Mouse (Mus musculus) ZHBTc4 (cell line): ENCODE measurements around the gene Prm1.

Experiments
- DNase-seq: peaks from one replicate; pipeline ENCODE4 v3.0.0-alpha.2; 2011; ENCODE audit warnings: low read depth, low spot score

Prm1 gene

DNA sequence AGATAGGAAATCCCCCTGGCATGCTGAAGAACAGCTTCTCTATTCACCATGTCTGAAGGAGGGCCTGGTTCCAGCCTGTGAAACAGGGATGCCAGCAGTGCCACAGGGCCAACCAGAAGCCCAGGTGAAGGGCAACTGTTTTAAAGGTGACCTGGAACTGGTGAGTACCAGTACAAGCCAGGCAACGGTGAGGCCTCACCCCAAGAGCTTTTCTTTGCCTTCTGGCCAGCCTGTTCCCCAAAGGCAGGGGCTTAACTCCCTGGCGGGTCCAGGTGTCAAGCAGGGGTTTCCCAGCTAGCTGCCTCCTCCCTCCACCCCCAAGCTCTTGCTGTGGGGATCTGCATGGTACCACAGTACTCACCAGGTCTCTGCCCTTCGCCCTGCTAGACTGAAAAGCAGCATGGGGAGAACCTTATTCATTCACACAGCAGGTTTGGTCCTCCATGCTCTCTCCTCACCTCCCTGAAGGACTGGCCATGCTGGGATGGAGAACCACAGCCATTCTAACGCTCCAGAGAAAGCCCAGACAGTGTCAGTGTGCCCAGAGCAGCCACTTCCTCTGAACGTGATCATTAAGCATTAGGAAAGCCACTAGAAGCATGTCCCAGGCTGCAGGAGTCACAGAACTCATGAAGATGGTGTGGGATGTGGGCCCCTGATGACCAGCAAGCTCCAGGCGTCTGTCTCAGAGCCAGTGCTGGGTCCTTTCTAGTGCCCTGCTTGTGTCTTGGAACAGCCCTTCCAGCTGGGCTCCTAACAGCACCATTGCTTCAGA is 23.1 kb downstream of the Prm1 start:
- no peak for DNase-seq

DNA sequence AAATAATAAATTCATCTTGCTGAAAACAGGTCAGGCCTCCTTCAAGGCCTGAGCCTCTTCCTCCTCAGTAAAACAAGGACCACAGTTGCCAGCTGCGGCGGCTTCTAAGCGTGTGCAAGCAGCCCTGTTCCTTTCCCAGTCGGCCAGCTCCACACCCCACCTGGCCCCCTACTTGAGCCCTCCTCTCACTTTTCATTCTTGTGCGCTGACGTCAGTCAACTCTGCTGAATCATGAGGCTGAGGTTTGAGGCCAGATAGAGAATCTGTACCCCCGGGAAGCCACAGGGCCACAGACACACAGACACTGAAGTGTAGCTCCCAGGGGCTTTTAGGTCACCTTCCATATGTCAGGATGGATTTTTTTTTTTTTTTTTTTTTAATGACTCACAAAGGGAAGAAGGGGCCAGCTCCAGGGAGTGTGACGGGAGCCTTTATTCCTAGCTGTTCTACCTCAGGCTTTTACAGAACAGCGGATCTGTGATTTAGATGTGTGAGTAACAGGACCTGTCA is 23.7 kb downstream of the Prm1 start:
- no peak for DNase-seq

DNA sequence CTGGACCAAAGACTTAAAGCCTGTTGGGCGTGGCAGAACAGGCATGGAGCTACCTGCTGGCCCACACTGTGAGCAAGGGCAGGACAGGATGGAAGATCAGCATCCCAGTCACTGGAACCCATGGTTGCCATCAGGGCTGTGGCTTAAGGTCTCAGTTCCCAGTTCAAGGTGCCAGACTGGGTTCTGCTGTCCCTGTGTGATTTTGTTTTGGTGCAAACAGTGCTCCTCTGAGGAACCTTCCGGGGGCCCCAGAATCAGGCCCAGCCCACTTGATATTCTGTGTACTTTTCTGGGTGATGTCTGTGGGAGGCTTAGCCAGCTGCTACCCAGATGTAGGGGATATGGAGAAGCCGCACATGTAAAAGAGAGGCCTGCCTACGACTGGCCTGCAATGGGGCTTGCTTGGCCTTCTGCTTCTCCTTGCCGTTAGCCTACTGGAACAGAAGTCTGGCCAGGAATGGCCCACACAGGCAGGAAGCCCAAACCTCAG is 25.0 kb downstream of the Prm1 start:
- no peak for DNase-seq

DNA sequence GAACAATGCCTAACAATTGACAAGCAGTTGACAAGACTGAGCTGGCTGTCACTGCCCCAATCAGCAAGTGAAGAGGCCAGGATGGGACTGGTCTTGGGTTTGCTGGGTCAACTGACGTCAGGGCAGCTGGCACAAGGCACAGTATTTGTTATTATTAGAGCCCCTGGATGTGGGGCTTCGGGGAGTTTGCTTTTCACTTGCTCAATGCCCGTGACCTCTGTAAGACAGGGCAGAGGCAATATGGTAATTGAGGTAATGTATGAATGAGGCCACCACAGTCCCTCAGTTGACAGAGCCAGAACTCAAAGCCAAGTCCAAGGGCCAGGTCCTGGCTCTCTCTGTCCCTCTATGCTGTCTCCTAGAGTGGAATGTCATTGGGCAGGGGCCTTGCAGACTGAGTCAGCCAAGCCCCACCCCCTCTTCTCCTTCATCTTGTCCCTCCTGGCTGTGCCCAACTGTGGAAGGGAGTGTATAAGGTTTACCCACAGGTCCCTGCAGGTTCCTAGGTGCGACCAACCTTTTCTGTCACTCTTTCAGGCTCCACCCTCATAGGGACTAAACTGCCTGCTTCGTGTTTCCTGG is 28.0 kb downstream of the Prm1 start:
- DNase-seq: no peak

- no peak for DNase-seq
Observed at GRCm38 (mm10) chr16:10776322-10776721, 29.3 kb downstream of the Prm1 start.

- no peak for DNase-seq
Observed at GRCm38 (mm10) chr16:10774726-10775125, 30.9 kb downstream of the Prm1 start.

GRCm38 (mm10) chr16:10773543-10773942 is 32.1 kb downstream of the Prm1 start:
- DNase-seq: no peak

GRCm38 (mm10) chr16:10771769-10772510 is 33.7 kb downstream of the Prm1 start:
- no peak for DNase-seq

DNA sequence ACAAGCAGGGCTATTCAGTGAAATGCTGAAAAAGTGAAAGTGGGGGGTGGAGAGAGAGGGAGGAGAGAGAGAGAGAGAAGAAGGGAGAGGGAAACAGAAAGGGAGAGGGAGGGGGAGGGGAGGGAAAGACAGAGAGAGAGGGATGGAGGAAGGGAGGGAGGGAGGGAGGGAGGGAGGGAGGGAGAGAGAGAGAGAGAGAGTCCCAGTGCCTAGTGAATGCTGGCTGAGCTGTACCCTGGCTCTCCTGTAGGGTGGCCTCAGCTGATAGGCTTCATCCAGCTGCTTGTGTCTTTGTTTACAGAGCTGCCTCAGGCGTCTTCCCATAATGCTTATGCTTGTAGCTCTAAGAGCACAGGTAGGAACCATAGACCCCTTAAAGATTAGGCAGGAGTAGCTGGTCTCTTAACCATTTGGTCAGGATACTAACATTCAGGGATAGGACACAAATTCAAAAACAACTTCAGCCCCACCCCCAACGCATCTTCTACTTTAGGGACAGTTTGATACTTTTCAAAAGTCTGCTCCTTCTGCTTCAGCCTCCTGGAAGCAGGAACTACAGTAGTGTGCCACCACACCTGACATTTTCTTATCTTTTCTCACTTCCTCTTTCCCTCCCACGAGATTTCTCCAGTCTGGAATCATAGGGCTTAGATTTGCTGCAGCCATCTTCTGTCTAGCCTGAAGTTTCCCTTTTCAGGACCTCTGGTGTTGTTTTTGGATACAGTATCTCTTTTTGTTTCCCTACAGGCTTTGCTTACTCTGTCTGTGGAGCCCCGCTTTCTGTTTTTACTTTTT is 34.9 kb downstream of the Prm1 start:
- DNase-seq: peak; percentile 42

GRCm38 (mm10) chr16:10769661-10770060 is 36.0 kb downstream of the Prm1 start:
- no peak for DNase-seq

GRCm38 (mm10) chr16:10768821-10769220 is 36.8 kb downstream of the Prm1 start:
- DNase-seq: no peak

GRCm38 (mm10) chr16:10767158-10767557 is 38.5 kb downstream of the Prm1 start:
- peak; percentile 82 for DNase-seq

GRCm38 (mm10) chr16:10764323-10764722 is 41.3 kb downstream of the Prm1 start:
- DNase-seq: no peak

- no peak for DNase-seq
Observed at GRCm38 (mm10) chr16:10763540-10764264, 41.9 kb downstream of the Prm1 start.

DNA sequence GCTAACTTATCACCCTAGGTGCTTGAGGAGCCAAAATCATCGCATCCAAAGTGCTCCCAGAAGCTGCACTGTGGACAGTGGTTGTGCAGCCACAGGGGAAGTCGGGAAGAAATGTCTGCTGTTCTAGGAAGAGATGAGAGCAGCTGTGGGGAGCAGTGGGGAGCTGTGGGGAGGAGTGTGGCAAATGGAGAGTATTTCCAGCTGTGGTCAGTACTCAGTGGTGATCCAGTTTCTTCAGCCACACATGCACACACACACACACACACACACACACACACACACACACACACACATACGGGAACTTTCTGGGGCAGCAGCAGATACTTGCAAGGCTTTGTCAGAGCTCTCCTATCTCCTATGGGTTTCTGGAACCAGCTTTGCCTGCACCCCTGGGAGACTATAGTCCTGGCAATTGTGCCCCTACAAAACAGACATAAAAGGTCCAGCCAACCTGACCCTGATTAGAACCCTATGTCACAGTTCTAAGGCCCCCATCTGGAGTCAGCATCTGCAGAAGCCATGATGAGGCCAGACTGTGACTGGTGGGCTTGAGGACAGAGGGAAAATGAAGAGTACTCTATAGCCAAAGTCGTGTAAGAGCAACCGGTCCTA is 43.0 kb downstream of the Prm1 start:
- DNase-seq: no peak

DNA sequence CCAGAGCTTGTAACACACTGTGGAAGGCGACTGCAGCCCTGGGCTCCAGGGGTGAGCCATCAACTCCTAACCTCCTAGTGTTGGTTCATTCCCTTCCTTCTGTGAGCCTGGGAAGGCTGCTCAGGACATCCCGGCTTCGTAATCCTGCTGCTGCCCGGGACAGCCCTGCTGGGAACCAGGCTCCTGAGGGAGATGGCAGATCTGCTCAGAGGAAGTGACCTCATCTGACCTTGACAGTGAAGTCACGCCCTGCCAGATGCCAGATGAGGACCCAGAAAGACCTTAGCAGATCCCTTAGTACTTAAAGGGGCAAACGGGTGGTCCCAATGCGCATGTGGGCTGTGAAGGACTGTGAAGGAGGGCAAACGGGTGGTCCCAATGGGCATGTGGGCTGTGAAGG is 44.5 kb downstream of the Prm1 start:
- no peak for DNase-seq

DNA sequence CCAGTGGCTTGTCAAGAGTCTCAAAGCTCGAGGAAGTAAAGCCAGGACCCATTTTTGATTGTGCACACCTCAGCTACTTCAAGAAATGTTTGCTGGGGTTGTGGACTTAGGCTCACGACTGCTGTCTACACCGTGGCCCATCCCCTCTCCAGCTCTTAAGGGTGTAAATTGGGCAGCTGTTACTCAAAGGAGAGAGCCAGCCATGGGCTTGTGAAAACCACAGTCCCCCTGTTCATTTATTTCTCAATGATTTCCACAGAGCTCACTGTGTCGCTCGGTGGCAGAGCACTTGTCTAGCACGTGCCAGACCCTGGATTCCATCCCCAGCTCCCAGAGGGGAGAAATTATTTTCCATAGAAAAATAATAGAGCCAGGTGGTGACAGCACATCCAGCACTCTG is 49.5 kb downstream of the Prm1 start:
- no peak for DNase-seq

GRCm38 (mm10) chr16:10754521-10755296 is 50.9 kb downstream of the Prm1 start:
- no peak for DNase-seq

GRCm38 (mm10) chr16:10749824-10750223 is 55.8 kb downstream of the Prm1 start:
- no peak for DNase-seq

- no peak for DNase-seq
Observed at GRCm38 (mm10) chr16:10749226-10749625, 56.4 kb downstream of the Prm1 start.
